Mouse (Mus musculus): ENCODE data around the gene Ffar1.

DNA sequence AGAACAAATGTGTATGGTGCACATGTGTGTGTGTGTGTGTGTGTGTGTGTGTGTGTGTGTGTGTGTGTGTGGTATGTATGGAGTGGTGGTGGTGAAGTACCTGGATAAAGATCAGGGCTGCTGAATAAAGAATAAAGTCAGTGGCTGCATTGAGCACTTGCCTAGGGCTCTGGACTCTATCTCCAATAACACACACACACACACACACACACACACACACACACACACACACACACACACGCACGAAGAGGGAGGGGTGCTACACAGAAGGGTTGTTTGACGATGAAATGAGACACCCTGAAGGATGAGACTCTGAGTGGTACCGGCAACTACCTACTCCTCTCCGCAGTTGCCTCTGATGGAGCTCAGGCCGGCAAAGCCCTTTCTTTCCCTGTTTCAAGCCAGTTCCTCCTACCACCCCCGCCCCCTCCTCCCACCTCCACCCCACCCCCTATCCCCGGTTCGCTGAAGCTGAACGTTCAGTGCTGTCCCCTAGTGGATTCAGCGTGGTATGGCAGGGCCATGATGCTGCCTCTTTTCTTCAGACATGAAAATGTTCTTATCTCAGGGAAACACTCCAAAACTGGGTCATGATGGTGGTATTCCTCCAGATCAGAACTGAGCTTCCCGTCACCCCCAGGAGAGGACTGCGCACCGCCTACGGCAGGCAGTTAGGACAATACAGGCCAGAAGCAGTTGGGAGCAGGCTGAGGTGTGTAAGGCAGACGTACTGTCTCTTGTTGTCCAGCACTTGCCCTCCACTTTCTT, 1.5 kb downstream of the Ffar1 start:
- no peak for TF ChIP-seq POLR2A (IDR thresholded peaks at IDR 0.05; ENCODE audit: insufficient read depth, low read depth, low read length)
- peak; percentile 73 for TF ChIP-seq CTCF (IDR thresholded peaks at IDR 0.05)

Measured in heart, adult 2 months (tissue).